Mouse (Mus musculus): ENCODE data around the gene Ip6k3. TPM values are rescaled to one million over a fixed set of nuclear protein-coding genes. Genes with fewer than 3 reads are reported as not detected.

The Ip6k3 gene
- total RNA-seq, 1 experiment, result 0.27 TPM

DNA sequence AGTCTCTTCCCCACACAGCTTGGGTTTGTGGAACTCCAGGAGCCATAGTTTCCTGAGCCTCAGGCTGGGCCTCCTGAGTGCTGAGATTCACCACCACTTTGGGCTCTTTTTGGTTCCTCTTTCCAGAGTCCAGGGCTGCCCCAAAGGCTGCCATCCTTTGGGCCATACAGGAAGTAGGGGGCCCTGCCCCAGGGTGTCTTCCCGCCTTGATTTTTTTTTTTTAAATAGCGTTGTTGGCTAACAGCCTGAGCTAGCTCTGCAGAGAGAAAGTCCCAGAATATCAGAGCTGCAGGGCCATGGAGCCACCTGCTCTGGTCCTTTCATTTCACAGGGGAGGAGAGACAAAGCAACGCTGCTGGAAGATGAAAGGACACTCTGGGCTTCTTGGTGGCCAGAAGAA lies 6.1 kb upstream of the Ip6k3 start:
- in situ Hi-C loops (cut with MboI; ENCODE audit: low sequenced_read_pairs in 2 of 2, unreplicated experiment in 2 of 2), result no loop called here
- Histone ChIP-seq H3K4me3 (ENCODE audit: insufficient read depth in 1 of 2, low read depth in 1 of 2, low read length in 2 of 2, poor library complexity in 1 of 2, severe bottlenecking in 1 of 2) (no peak overlapping the region), H3K36me3 (ENCODE audit: control insufficient read depth, insufficient read depth, low read length, poor library complexity, severe bottlenecking) (no peaks in the 10 kb centered on the region), H3K9me3 (ENCODE audit: control insufficient read depth, insufficient read depth, low read depth, low read length) (no peaks in the 10 kb centered on the region), H3K9ac (ENCODE audit: insufficient read depth, low read depth, low read length, poor library complexity, severe bottlenecking) (no peak overlapping the region), H3K4me1 (ENCODE audit: control insufficient read depth in 2 of 2, insufficient read depth in 2 of 2, low read length in 2 of 2, poor library complexity in 1 of 2) (no peaks in the 10 kb centered on the region), H3K27ac (ENCODE audit: insufficient read depth, low read depth, low read length, poor library complexity, severe bottlenecking) (no peak overlapping the region)
- TF ChIP-seq CHD2 (IDR thresholded peaks at IDR 0.05; ENCODE audit: low read depth, low read length) (no peak), ZNF384 (IDR thresholded peaks at IDR 0.05; ENCODE audit: low read depth, low read length) (no peak), MAFK (IDR thresholded peaks at IDR 0.05; ENCODE audit: insufficient read depth, low read depth, low read length) (no peak), HCFC1 (IDR thresholded peaks at IDR 0.05; ENCODE audit: borderline replicate concordance, insufficient read depth, low read length) (no peak), ZC3H11A (IDR thresholded peaks at IDR 0.05; ENCODE audit: borderline replicate concordance, low read depth, low read length) (no peak)
- DNase-seq (ENCODE audit: low read depth, low spot score), result no peak

- in situ Hi-C loops (cut with MboI; ENCODE audit: low sequenced_read_pairs in 2 of 2, unreplicated experiment in 2 of 2), result no loop called here
- no peaks in the 10 kb centered on the region for H3K9me3 ChIP-seq (ENCODE audit: control insufficient read depth, insufficient read depth, low read depth, low read length)
- TF ChIP-seq MAFK (IDR thresholded peaks at IDR 0.05; ENCODE audit: insufficient read depth, low read depth, low read length), result no peak
- no peak for TF ChIP-seq HCFC1 (IDR thresholded peaks at IDR 0.05; ENCODE audit: borderline replicate concordance, insufficient read depth, low read length)
- TF ChIP-seq CHD2 (IDR thresholded peaks at IDR 0.05; ENCODE audit: low read depth, low read length), result no peak
- TF ChIP-seq ZC3H11A (IDR thresholded peaks at IDR 0.05; ENCODE audit: borderline replicate concordance, low read depth, low read length), result no peak
- no peak for TF ChIP-seq ZNF384 (IDR thresholded peaks at IDR 0.05; ENCODE audit: low read depth, low read length)
- H3K4me3 ChIP-seq (ENCODE audit: insufficient read depth in 1 of 2, low read depth in 1 of 2, low read length in 2 of 2, poor library complexity in 1 of 2, severe bottlenecking in 1 of 2), result no peak overlapping the region
- H3K4me1 ChIP-seq (ENCODE audit: control insufficient read depth in 2 of 2, insufficient read depth in 2 of 2, low read length in 2 of 2, poor library complexity in 1 of 2), result no peaks in the 10 kb centered on the region
- no peak for DNase-seq (ENCODE audit: low read depth, low spot score)
- no peak overlapping the region for H3K9ac ChIP-seq (ENCODE audit: insufficient read depth, low read depth, low read length, poor library complexity, severe bottlenecking)
- H3K27ac ChIP-seq (ENCODE audit: insufficient read depth, low read depth, low read length, poor library complexity, severe bottlenecking), result no peak overlapping the region
- no peaks in the 10 kb centered on the region for H3K36me3 ChIP-seq (ENCODE audit: control insufficient read depth, insufficient read depth, low read length, poor library complexity, severe bottlenecking)
These were observed 4.9 kb upstream of the Ip6k3 start for GRCm38 (mm10) chr17:27172459-27172858.

DNA sequence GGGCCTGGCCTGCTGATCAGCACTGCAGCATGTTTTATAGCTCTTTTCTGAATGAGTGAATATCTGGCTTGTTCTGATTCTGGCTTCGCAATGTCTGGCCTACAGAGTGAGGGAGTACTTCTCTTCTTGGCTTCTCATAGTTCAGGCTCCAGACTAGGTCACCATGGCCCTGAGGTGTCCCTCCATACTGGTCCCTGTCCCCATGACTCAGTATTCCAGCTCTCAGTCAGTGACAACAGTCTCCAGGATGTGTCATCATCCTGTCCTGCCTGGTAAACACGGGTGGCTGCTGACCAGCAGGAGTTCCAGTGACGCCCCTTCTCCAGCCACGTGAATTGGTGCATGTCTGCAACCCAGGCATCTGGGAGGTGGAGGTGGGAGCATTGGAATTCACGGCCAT lies 3.5 kb upstream of the Ip6k3 start:
- no peak for DNase-seq (ENCODE audit: low read depth, low spot score)
- H3K4me1 ChIP-seq (ENCODE audit: control insufficient read depth in 2 of 2, insufficient read depth in 2 of 2, low read length in 2 of 2, poor library complexity in 1 of 2), result no peaks in the 10 kb centered on the region
- in situ Hi-C loops (cut with MboI; ENCODE audit: low sequenced_read_pairs in 2 of 2, unreplicated experiment in 2 of 2), result no loop called here
- no peak overlapping the region for H3K9ac ChIP-seq (ENCODE audit: insufficient read depth, low read depth, low read length, poor library complexity, severe bottlenecking)
- no peak overlapping the region for H3K4me3 ChIP-seq (ENCODE audit: insufficient read depth in 1 of 2, low read depth in 1 of 2, low read length in 2 of 2, poor library complexity in 1 of 2, severe bottlenecking in 1 of 2)
- no peaks in the 10 kb centered on the region for H3K36me3 ChIP-seq (ENCODE audit: control insufficient read depth, insufficient read depth, low read length, poor library complexity, severe bottlenecking)
- no peaks in the 10 kb centered on the region for H3K9me3 ChIP-seq (ENCODE audit: control insufficient read depth, insufficient read depth, low read depth, low read length)
- TF ChIP-seq HCFC1 (IDR thresholded peaks at IDR 0.05; ENCODE audit: borderline replicate concordance, insufficient read depth, low read length), result no peak
- no peak for TF ChIP-seq MAFK (IDR thresholded peaks at IDR 0.05; ENCODE audit: insufficient read depth, low read depth, low read length)
- TF ChIP-seq ZNF384 (IDR thresholded peaks at IDR 0.05; ENCODE audit: low read depth, low read length), result no peak
- no peak for TF ChIP-seq ZC3H11A (IDR thresholded peaks at IDR 0.05; ENCODE audit: borderline replicate concordance, low read depth, low read length)
- no peak for TF ChIP-seq CHD2 (IDR thresholded peaks at IDR 0.05; ENCODE audit: low read depth, low read length)
- no peak overlapping the region for H3K27ac ChIP-seq (ENCODE audit: insufficient read depth, low read depth, low read length, poor library complexity, severe bottlenecking)

DNA sequence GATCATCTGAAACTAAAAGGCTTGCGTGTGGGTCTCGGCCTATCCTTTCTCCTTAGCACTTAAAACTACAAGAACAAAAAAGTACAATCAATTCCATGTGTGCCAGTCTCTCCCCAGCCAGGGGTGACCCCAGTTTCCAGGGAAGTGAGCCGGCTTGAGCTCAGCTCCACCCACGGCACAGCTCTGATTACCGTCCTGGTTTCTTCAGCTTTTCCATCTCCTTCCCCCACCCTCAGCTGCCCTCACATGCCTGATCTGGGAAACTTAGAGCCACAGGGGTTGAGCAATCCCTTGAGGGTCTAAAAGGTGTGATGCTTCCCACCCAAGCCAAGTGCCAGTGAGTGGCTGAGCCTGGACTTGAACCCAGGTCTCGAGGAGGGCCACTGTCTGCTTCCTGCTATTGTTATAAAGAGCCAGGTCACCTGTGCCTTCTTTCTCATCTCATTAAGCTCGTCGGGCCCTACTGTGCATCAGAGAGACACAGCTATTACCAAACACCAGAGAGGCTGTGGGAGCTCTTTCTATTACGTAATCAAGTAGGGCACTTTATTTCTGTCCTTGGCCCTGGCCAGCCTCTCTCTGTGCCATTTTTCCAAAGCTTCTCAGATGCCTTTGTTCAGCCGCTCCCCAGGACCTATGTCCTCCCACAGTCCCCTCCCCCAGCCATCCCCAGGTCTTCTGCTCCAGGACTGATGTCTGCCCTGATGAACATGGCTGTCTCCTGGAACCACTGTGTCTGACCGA lies 2.5 kb upstream of the Ip6k3 start:
- Histone ChIP-seq H3K27ac (ENCODE audit: insufficient read depth, low read depth, low read length, poor library complexity, severe bottlenecking) (no peak overlapping the region), H3K4me1 (ENCODE audit: control insufficient read depth in 2 of 2, insufficient read depth in 2 of 2, low read length in 2 of 2, poor library complexity in 1 of 2) (no peaks in the 10 kb centered on the region), H3K4me3 (ENCODE audit: insufficient read depth in 1 of 2, low read depth in 1 of 2, low read length in 2 of 2, poor library complexity in 1 of 2, severe bottlenecking in 1 of 2) (no peak overlapping the region), H3K9me3 (ENCODE audit: control insufficient read depth, insufficient read depth, low read depth, low read length) (no peaks in the 10 kb centered on the region), H3K9ac (ENCODE audit: insufficient read depth, low read depth, low read length, poor library complexity, severe bottlenecking) (no peak overlapping the region), H3K36me3 (ENCODE audit: control insufficient read depth, insufficient read depth, low read length, poor library complexity, severe bottlenecking) (no peaks in the 10 kb centered on the region)
- DNase-seq (ENCODE audit: low read depth, low spot score), result no peak
- in situ Hi-C loops (cut with MboI; ENCODE audit: low sequenced_read_pairs in 2 of 2, unreplicated experiment in 2 of 2), result no loop called here
- no peak for TF ChIP-seq ZC3H11A (IDR thresholded peaks at IDR 0.05; ENCODE audit: borderline replicate concordance, low read depth, low read length)
- no peak for TF ChIP-seq MAFK (IDR thresholded peaks at IDR 0.05; ENCODE audit: insufficient read depth, low read depth, low read length)
- no peak for TF ChIP-seq HCFC1 (IDR thresholded peaks at IDR 0.05; ENCODE audit: borderline replicate concordance, insufficient read depth, low read length)
- TF ChIP-seq ZNF384 (IDR thresholded peaks at IDR 0.05; ENCODE audit: low read depth, low read length), result no peak
- TF ChIP-seq CHD2 (IDR thresholded peaks at IDR 0.05; ENCODE audit: low read depth, low read length), result no peak

All from ES-E14 (cell line).